Mouse (Mus musculus) hindbrain, embryonic 15.5 days (tissue): Measurements from ENCODE around the gene Gast. TPM values are rescaled to one million over a fixed set of nuclear protein-coding genes. Genes with fewer than 3 reads are reported as not detected.
A peak's percentile ranks its signal among the peaks of the same experiment; 100 is the strongest.
"Not testable (repeated sequence)": the region's sequence is repeated elsewhere in the genome, so short reads cannot be mapped to it uniquely, and the experiment has no call there.

Source experiments
- ATAC-seq: fragments of 200-750 bp; cut with Nextera tagmentation; 2 replicates; pipeline ENCODE4 v1.8.0; 2017; ENCODE audit warnings: low read depth, moderate number of reproducible peaks, moderate TSS enrichment; ENCODE audit not compliant: low FRiP score
- H3K27ac ChIP-seq: fragments of 300-500 bp; sonication (generic); replicated peaks from 2 replicates; pipeline ENCODE4 v1.5.1; 2015; ENCODE audit warnings: mild to moderate bottlenecking, inconsistent platforms
- H3K27me3 ChIP-seq: fragments of 300-500 bp; sonication (generic); 2 replicates; pipeline ENCODE4 v1.6.1; 2015; ENCODE audit warnings: control low read depth, inconsistent platforms
- H3K36me3 ChIP-seq: fragments of 300-500 bp; sonication (generic); 2 replicates; pipeline ENCODE4 v1.6.1; 2015; ENCODE audit warnings: control low read depth, inconsistent platforms
- H3K4me1 ChIP-seq: fragments of 300-500 bp; sonication (generic); replicated peaks from 2 replicates; pipeline ENCODE4 v1.6.1; 2015; ENCODE audit warnings: control low read depth, inconsistent platforms
- H3K4me2 ChIP-seq: fragments of 300-500 bp; sonication (generic); 2 replicates; pipeline ENCODE4 v1.6.1; 2015; ENCODE audit warnings: moderate library complexity, mild to moderate bottlenecking, inconsistent platforms
- H3K4me3 ChIP-seq: fragments of 300-500 bp; sonication (generic); 2 replicates; pipeline ENCODE4 v1.5.1; 2015; ENCODE audit warnings: mild to moderate bottlenecking, inconsistent platforms
- H3K9ac ChIP-seq: fragments of 300-500 bp; sonication (generic); 2 replicates; pipeline ENCODE4 v1.6.1; 2015; ENCODE audit warnings: inconsistent platforms
- H3K9me3 ChIP-seq: fragments of 300-500 bp; sonication (generic); 2 replicates; pipeline ENCODE4 v1.6.1; 2016; ENCODE audit warnings: control low read depth, inconsistent platforms
- WGBS: fragments of 180-500 bp; shearing (Covaris S2); methylation state at CpG from one replicate; pipeline ENCODE4 v1.1.7; 2015; 5-methylcytosine and 5-hydroxymethylcytosine counted together
- polyA plus RNA-seq: library from polyadenylated mRNA; unstranded; fragments of >200 nt; fragmentation: Nextera tagmentation; extraction: Ambion mirVana; gene quantifications from 2 replicates; pipeline ENCODE4 v1.2.1, GENCODE M21; 2015

The Gast gene
- polyA plus RNA-seq, 1 experiment from 2014 or later, result 0.38 TPM

DNA sequence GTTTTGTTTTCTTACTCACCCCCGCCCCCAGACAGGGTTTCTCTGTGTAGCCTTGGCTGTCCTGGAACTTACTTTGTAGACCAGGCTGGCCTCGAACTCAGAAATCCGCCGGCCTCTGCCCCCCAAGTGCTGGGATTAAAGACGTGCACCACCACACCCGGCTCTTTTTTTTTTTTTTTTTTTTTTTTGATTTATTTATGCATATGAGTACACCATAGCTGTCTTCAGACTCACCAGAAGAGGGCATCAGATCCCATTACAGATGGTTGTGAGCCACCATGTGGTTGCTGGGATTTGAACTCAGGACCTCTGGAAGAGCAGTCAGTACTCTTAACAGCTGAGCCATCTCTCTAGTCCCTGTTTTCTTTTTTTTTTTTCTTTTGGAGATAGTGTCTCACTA lies 25.5 kb upstream of the Gast start:
- H3K27me3 ChIP-seq, H3K4me1 ChIP-seq, H3K9me3 ChIP-seq, H3K4me2 ChIP-seq, H3K27ac ChIP-seq, H3K4me3 ChIP-seq, ATAC-seq, H3K36me3 ChIP-seq, H3K9ac ChIP-seq: not testable (repeated sequence)
- WGBS, result 81% methylated on average over 6 of the region's 6 CpGs

GRCm38 (mm10) chr11:100311656-100312055 lies 22.6 kb upstream of the Gast start:
- 71% methylated on average over 1 of the region's 1 CpGs for WGBS
- Histone ChIP-seq H3K4me3 (no peak overlapping the region), H3K4me2 (no peak overlapping the region), H3K9ac (no peak overlapping the region), H3K9me3 (no peaks in the 10 kb centered on the region), H3K27ac (peak overlapping the region; percentile 6; the same call in 1 of the 2 replicates), H3K4me1 (peaks cover 8% of the 10 kb centered on the region; the same call in 1 of the 2 replicates), H3K36me3 (no peaks in the 10 kb centered on the region), H3K27me3 (no peaks in the 10 kb centered on the region)
- ATAC-seq, result no peak

DNA sequence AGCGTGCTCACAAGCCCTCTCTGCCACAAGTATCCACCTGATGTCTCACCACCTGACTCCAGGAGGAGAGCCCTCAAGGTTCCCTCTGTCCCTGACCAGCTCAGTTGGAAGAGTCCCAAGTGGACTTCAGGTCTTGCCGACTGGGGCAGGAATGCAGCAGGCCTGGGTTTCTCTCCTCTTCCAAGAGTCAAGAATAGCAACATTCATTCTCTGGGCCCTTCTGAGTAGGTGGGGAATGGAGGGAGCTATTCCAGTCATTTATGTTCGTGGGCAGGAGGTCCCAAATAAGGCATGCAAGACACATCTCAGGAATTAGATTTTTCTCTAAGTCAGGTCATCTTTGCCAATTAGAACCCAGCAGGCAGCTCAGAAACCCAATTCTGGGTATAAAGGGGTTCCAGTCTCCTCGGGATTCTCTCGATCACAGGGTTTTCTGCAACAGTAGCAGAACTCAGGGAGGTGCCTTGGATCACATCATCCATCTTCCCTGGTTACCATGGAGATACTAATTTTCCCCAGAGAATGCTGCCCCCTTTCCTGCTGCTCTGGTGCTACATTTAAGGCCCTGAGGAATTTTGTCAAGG lies 22.0 kb upstream of the Gast start:
- Histone ChIP-seq H3K4me3 (no peak overlapping the region), H3K4me1 (peaks cover 8% of the 10 kb centered on the region; the same call in 1 of the 2 replicates), H3K9ac (no peak overlapping the region), H3K9me3 (no peaks in the 10 kb centered on the region), H3K4me2 (no peak overlapping the region), H3K27me3 (no peaks in the 10 kb centered on the region), H3K27ac (peak overlapping the region; percentile 6), H3K36me3 (no peaks in the 10 kb centered on the region)
- 11% methylated on average over 5 of the region's 5 CpGs for WGBS
- no peak for ATAC-seq

- no peak overlapping the region for H3K4me2 ChIP-seq
- H3K27ac ChIP-seq, result no peak overlapping the region
- peaks cover 8% of the 10 kb centered on the region; the same call in 1 of the 2 replicates for H3K4me1 ChIP-seq
- ATAC-seq, result no peak
- 89% methylated on average over 6 of the region's 6 CpGs for WGBS
- no peak overlapping the region for H3K9ac ChIP-seq
- no peaks in the 10 kb centered on the region for H3K9me3 ChIP-seq
- no peak overlapping the region for H3K4me3 ChIP-seq
- no peaks in the 10 kb centered on the region for H3K27me3 ChIP-seq
- H3K36me3 ChIP-seq, result no peaks in the 10 kb centered on the region
These were observed 20.8 kb upstream of the Gast start for GRCm38 (mm10) chr11:100313424-100313823.

DNA sequence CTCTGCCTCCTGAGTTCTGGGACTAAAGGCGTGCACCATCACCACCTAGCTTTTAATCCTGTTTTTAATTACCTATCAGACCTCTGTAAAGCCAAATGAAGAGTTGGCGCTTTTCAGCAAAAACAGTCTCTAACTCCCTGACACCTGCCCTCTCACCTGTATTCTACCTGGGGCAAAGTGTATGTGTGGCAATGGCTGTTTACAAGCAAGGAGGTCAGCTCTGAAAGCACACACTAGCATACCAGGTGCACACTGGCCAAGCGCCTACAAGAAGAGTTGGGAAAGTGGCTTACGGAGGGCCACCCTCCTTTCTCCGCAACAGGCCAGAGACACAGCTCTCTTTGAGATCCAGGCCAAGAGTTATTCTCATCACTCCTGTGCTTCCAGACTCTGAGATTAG lies 18.8 kb upstream of the Gast start:
- no peaks in the 10 kb centered on the region for H3K27me3 ChIP-seq
- 90% methylated on average over 5 of the region's 5 CpGs for WGBS
- no peak overlapping the region for H3K4me2 ChIP-seq
- no peaks in the 10 kb centered on the region for H3K36me3 ChIP-seq
- H3K27ac ChIP-seq, result 0 out of 2 replicates have a peak overlapping the region, but pooled peaks have one; percentile 11
- peaks cover 13% of the 10 kb centered on the region; the same call in 1 of the 2 replicates for H3K4me1 ChIP-seq
- no peak overlapping the region for H3K4me3 ChIP-seq
- no peak for ATAC-seq
- H3K9me3 ChIP-seq, result no peaks in the 10 kb centered on the region
- no peak overlapping the region for H3K9ac ChIP-seq

GRCm38 (mm10) chr11:100317826-100318380 lies 16.3 kb upstream of the Gast start:
- Histone ChIP-seq H3K4me3 (no peak overlapping the region), H3K4me2 (no peak overlapping the region), H3K9ac (no peak overlapping the region), H3K36me3 (peaks cover 18% of the 10 kb centered on the region), H3K27ac (no peak overlapping the region), H3K27me3 (no peaks in the 10 kb centered on the region), H3K4me1 (peaks cover 19% of the 10 kb centered on the region), H3K9me3 (no peaks in the 10 kb centered on the region)
- 74% methylated on average over 6 of the region's 6 CpGs for WGBS
- no peak for ATAC-seq

GRCm38 (mm10) chr11:100318529-100319451 lies 15.4 kb upstream of the Gast start:
- ATAC-seq, result no peak
- peak overlapping the region; percentile 79 for H3K4me2 ChIP-seq

DNA sequence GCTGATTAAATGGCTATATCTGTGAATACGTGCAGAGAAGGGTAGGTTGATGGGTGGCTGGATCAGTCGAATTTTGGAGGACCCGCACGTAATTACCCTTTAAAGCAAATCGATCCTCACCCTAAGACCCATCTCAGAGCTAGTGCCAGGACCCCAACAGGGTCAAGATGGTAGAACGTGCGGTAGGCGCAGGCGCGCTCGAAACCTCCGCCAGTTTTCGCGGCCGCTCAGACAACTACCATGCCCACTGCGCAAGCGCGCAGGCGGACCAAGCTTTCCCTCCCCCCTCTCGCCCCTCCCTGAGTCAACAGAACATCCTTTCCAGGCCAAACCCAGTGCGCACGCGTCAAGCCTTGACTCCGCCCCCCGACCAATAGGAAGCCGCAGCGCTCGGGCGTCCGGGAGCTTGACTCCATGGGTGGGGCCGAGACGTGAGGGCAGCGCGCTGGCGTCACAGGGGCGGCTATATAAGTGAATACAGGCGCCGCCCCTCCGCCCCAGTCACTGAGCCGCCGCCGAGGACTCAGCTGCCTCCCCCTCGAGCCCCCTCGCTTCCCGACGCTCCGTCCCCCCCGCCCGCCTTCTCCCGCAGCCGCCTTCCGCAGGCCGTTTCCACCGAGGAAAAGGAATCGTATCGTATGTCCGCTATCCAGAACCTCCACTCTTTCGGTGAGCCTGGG lies 14.6 kb upstream of the Gast start, which contains the start of gene Eif1:
Gene Eif1, plus strand, starts transcription at position 394 of the 680 bp plus-strand sequence.
- Histone ChIP-seq H3K27ac (peak within 1 kb of the TSS; percentile 100), H3K9ac (peak within 1 kb of the TSS; percentile 99), H3K27me3 (no peaks in the 10 kb centered on the region), H3K36me3 (peaks cover 19% of the 10 kb centered on the region), H3K4me3 (peak within 1 kb of the TSS; percentile 90), H3K4me1 (peaks cover 19% of the 10 kb centered on the region), H3K9me3 (no peaks in the 10 kb centered on the region), H3K4me2 (peak within 1 kb of the TSS; percentile 79)
- under 1% methylated on average over 52 of the region's 58 CpGs for WGBS
- peak; percentile 91 for ATAC-seq

More at GRCm38 (mm10) chr11:100318529-100319451, 15.4 kb upstream of the Gast start:
- Histone ChIP-seq H3K9me3 (no peaks in the 10 kb centered on the region), H3K36me3 (peaks cover 19% of the 10 kb centered on the region), H3K9ac (peak overlapping the region; percentile 40), H3K4me3 (peak overlapping the region; percentile 90), H3K4me1 (peaks cover 19% of the 10 kb centered on the region), H3K27me3 (no peaks in the 10 kb centered on the region), H3K27ac (peak overlapping the region; percentile 100)
- WGBS, result 90% methylated on average over 10 of the region's 10 CpGs

DNA sequence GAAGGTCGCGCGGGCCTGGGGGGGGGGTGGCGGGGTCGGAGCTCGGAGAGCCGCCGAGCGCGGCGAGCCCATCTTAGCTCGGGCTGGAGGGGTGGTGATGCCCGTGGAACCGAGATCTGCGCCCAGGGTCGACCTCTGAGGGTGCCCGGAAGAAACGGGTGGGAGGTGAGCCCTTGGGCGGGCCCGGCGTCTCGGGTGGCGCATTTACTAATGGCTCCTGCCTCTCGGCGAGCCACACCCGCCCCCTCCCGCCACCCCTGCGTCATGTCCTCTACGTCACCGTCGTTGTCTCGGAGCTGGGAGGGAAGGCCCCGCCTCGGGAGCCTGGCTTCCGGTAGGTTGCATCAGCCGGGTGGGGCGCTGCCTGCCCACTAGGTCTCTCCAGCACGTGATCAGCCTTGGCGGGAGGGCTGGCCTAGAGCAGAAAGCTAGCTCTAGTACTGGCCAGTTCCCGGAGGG lies 14.0 kb upstream of the Gast start:
- Histone ChIP-seq H3K27ac (peak overlapping the region; percentile 100), H3K9me3 (no peaks in the 10 kb centered on the region), H3K9ac (peak overlapping the region; percentile 99), H3K27me3 (no peaks in the 10 kb centered on the region), H3K36me3 (peaks cover 19% of the 10 kb centered on the region), H3K4me2 (peak overlapping the region; percentile 68), H3K4me1 (peaks cover 19% of the 10 kb centered on the region), H3K4me3 (peak overlapping the region; percentile 90)
- WGBS, result under 1% methylated on average over 40 of the region's 40 CpGs
- peak; percentile 85 for ATAC-seq

GRCm38 (mm10) chr11:100320701-100321410 lies 13.4 kb upstream of the Gast start:
- not testable (repeated sequence) for H3K9me3 ChIP-seq, H3K27me3 ChIP-seq, ATAC-seq
- H3K27ac ChIP-seq, result peak overlapping the region; percentile 100
- H3K4me3 ChIP-seq, result peak overlapping the region; percentile 90
- peaks cover 19% of the 10 kb centered on the region for H3K4me1 ChIP-seq
- WGBS, result 21% methylated on average over 11 of the region's 11 CpGs
- peaks cover 19% of the 10 kb centered on the region for H3K36me3 ChIP-seq
- peak overlapping the region; percentile 99 for H3K9ac ChIP-seq
- H3K4me2 ChIP-seq, result peak overlapping the region; percentile 68
